Mouse (Mus musculus) embryonic facial prominence, embryonic 14.5 days (tissue): ENCODE measurements around the gene Tmem233. TPM values are rescaled to one million over a fixed set of nuclear protein-coding genes. Genes with fewer than 3 reads are reported as not detected.
A peak's percentile ranks its signal among the peaks of the same experiment; 100 is the strongest.

ENCODE experiments used
- ATAC-seq: fragments of 200-750 bp; cut with Nextera tagmentation; 2 replicates; pipeline ENCODE4 v1.8.0; 2017; ENCODE audit warnings: low read depth, moderate number of reproducible peaks, moderate TSS enrichment
- DNase-seq: peaks from one replicate; pipeline ENCODE4 v3.0.0-alpha.2; 2015; ENCODE audit warnings: low spot score
- H3K27ac ChIP-seq: fragments of 300-500 bp; sonication (generic); replicated peaks from 2 replicates; pipeline ENCODE4 v1.5.1; 2014; ENCODE audit warnings: low read depth, mild to moderate bottlenecking, low read length, moderate library complexity
- H3K27me3 ChIP-seq: fragments of 300-500 bp; sonication (generic); replicated peaks from 2 replicates; pipeline ENCODE4 v1.6.1; 2014; ENCODE audit warnings: low read length; ENCODE audit not compliant: control insufficient read depth, insufficient read depth
- H3K36me3 ChIP-seq: fragments of 300-500 bp; sonication (generic); 2 replicates; pipeline ENCODE4 v1.6.1; 2014; ENCODE audit warnings: low read length, mixed read lengths; ENCODE audit not compliant: control insufficient read depth, insufficient read depth
- H3K4me1 ChIP-seq: fragments of 300-500 bp; sonication (generic); 2 replicates; pipeline ENCODE4 v1.6.1; 2014; ENCODE audit warnings: antibody characterized with exemption, low read length; ENCODE audit not compliant: control insufficient read depth, insufficient read depth
- H3K4me2 ChIP-seq: fragments of 300-500 bp; sonication (generic); 2 replicates; pipeline ENCODE4 v1.6.1; 2014; ENCODE audit warnings: low read depth, mild to moderate bottlenecking, low read length, moderate library complexity, mixed read lengths
- H3K4me3 ChIP-seq: fragments of 300-500 bp; sonication (generic); 2 replicates; pipeline ENCODE4 v1.5.1; 2014; ENCODE audit warnings: low read depth, mild to moderate bottlenecking, low read length
- H3K9ac ChIP-seq: fragments of 300-500 bp; sonication (generic); 2 replicates; pipeline ENCODE4 v1.6.1; 2014; ENCODE audit warnings: low read depth, mild to moderate bottlenecking, low read length, moderate library complexity, mixed read lengths
- H3K9me3 ChIP-seq: fragments of 300-500 bp; sonication (generic); 2 replicates; pipeline ENCODE4 v1.6.1; 2016; ENCODE audit warnings: low read length; ENCODE audit not compliant: control insufficient read depth
- WGBS: fragments of 180-500 bp; shearing (Covaris S2); extraction: QIAGEN DNeasy Blood & Tissue Kit; methylation state at CpG from one replicate; pipeline ENCODE4 v1.1.7; 2014; 5-methylcytosine and 5-hydroxymethylcytosine counted together
- polyA plus RNA-seq: library from polyadenylated mRNA; unstranded; fragments of >200 nt; fragmentation: Nextera tagmentation; extraction: Ambion mirVana; gene quantifications from 2 replicates; pipeline ENCODE4 v1.2.1, GENCODE M21; 2014

Gene Tmem233
- polyA plus RNA-seq, 1 experiment from 2014 or later = 0.26 TPM

DNA sequence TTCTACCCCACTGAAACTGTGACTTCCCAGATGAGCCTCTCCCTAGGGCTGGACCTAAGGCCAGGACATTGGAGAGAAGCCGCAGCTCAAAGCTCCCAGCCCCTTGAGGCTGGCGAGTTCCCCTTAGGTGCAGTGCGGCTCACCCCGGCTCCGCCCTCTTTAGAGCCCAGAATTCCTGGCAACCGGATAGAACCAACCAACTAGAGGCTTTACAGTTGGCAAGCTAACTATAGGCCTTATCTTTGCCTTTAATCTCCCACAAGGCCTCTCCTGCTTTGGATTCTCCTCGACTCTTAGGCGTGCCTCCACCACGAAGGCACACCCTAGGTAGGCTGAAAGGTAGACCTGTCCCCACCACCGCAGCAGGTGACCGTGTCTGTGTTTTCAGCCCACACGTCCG, 75.3 kb downstream of the Tmem233 start:
- DNase-seq = no peak
- Histone ChIP-seq H3K9ac (no peak overlapping the region), H3K4me2 (no peak overlapping the region), H3K4me3 (no peak overlapping the region), H3K27me3 (no peaks in the 10 kb centered on the region), H3K27ac (no peak overlapping the region), H3K9me3 (no peaks in the 10 kb centered on the region), H3K4me1 (no peaks in the 10 kb centered on the region), H3K36me3 (no peaks in the 10 kb centered on the region)
- ATAC-seq = no peak
- 87% methylated on average over 13 of the region's 13 CpGs for WGBS

DNA sequence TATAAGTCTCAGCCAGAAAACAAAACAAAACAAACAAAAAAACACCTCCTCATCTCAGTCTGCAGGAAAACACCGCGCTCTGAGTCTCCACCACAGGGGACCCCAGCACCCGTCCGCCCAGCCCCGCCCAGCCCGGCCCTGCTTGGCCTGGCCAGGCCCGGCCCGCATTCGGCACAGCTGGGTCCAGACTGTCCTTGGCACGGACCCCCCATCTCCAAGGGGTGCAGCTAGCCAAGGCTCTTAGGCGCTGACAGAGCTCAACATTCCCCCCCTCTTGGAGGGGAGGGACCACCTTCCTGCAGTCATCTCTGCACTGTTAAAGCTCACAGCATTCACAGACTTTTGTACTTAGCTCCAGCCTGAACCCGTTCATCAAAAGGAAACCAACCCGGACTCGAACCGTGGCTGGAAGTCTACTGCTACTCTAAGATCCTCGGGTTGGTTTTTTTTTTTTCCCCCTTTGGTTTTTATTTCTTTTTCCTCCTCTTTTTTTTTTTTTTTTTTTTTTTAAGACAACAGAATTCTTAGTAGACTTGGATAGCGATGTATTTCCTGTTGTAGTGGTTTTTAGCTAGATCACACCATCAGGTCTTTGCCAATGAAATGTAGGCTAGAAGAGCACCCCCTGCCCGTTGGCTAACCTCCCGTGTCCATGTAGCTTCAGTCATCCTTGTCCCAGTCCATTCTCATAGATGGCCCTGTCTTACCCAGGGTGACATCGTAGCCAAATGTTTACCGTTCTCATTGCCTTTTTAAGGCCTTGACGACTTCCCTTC, 76.5 kb downstream of the Tmem233 start:
- DNase-seq (no peak), ATAC-seq (no peak)
- H3K36me3 ChIP-seq = no peaks in the 10 kb centered on the region
- no peak overlapping the region for H3K9ac ChIP-seq
- no peak overlapping the region for H3K4me2 ChIP-seq
- H3K9me3 ChIP-seq = no peaks in the 10 kb centered on the region
- H3K4me1 ChIP-seq = no peaks in the 10 kb centered on the region
- no peaks in the 10 kb centered on the region for H3K27me3 ChIP-seq
- no peak overlapping the region for H3K4me3 ChIP-seq
- 68% methylated on average over 20 of the region's 22 CpGs for WGBS
- H3K27ac ChIP-seq = no peak overlapping the region

DNA sequence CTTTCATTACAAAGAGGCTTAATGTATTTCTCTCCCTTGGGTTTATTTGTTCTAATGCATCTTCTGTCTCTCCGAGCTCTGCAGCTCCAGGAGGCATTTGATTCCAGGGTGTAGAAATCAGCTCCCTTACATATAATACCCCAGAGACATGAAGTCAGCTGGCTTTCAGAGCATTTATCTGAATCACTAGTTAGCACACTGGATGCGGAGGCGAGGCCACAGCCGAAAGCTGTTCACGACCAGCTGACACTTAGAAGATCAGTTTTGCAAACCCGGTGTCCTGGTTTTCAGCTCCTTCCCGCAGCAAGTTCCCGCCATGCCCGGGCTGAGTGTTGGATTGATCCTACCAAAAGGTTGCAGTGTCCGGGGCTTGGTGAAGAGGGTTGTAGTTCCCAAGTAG, 78.8 kb downstream of the Tmem233 start:
- Histone ChIP-seq H3K4me1 (no peaks in the 10 kb centered on the region), H3K4me3 (no peak overlapping the region), H3K27ac (no peak overlapping the region), H3K9ac (no peak overlapping the region), H3K9me3 (no peaks in the 10 kb centered on the region), H3K36me3 (no peaks in the 10 kb centered on the region), H3K27me3 (no peaks in the 10 kb centered on the region), H3K4me2 (no peak overlapping the region)
- ATAC-seq = no peak
- DNase-seq = no peak
- 80% methylated on average over 10 of the region's 10 CpGs for WGBS

DNA sequence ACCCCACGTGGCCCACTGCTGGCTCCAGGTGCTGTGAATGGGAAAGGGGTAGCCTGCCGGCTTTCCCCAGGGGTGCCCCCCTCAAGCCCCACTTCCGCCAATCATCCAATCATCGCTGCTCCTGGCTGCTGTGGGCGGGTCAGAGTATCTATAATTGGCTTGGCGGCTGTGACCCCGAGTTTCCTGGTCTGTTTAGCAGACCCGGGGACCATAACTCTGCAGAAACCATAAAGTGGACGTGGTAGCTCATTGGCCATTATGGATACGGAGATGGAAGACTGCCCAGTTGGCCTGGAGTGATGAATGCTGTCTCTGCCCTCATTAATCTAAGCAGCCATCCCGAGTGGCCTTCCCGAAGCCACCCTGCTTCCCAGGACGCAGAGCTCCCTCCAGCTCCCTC, 79.2 kb downstream of the Tmem233 start:
- Histone ChIP-seq H3K9ac (no peak overlapping the region), H3K36me3 (no peaks in the 10 kb centered on the region), H3K9me3 (no peaks in the 10 kb centered on the region), H3K4me3 (no peak overlapping the region), H3K4me2 (no peak overlapping the region), H3K27me3 (no peaks in the 10 kb centered on the region), H3K4me1 (no peaks in the 10 kb centered on the region), H3K27ac (no peak overlapping the region)
- 43% methylated on average over 12 of the region's 13 CpGs for WGBS
- ATAC-seq (no peak), DNase-seq (no peak)

DNA sequence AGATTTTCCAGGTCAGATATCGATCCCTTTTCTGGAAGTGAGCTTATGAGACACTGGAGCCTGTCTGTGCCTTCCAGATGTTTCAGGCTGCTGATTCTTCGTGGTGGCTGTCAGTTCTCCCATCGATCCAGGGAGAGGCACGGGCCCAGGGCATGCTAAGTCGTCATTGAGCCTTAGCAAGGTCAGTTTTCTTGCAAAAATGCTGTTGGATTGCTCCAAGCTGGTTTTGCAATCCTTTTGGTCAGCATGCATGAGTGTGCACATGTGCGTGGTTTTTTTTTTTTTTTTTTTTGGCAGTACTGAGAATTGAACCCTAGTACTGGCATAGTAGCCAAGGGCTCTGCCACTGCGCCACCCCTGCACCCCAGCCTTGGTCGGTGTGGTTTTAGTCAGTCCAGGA, 79.9 kb downstream of the Tmem233 start:
- Histone ChIP-seq H3K36me3 (no peaks in the 10 kb centered on the region), H3K4me3 (no peak overlapping the region), H3K9me3 (no peaks in the 10 kb centered on the region), H3K4me2 (no peak overlapping the region), H3K27me3 (no peaks in the 10 kb centered on the region), H3K27ac (no peak overlapping the region), H3K4me1 (no peaks in the 10 kb centered on the region), H3K9ac (no peak overlapping the region)
- no peak for DNase-seq
- no peak for ATAC-seq
- 78% methylated on average over 8 of the region's 8 CpGs for WGBS

DNA sequence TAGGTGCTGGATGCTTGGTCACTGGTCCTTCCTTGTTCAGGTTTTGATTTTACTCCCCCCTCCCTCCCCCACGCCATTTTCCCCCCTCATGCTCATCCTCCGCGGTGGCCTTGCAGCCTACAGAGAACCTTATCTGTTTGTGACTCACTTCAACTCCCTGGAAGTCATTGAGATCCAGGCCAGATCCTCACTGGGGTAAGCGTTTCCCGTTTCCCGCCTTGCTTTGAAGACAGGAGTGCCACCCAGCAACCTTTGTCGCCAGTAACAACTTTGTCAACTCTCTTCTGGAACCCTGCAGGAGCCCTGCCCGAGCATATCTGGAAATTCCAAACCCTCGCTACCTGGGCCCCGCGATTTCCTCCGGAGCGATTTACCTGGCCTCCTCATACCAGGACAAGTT, 85.7 kb downstream of the Tmem233 start:
- H3K9me3 ChIP-seq = no peaks in the 10 kb centered on the region
- no peak overlapping the region for H3K9ac ChIP-seq
- no peak overlapping the region for H3K27ac ChIP-seq
- ATAC-seq = no peak
- DNase-seq = no peak
- no peaks in the 10 kb centered on the region for H3K4me1 ChIP-seq
- no peak overlapping the region for H3K4me2 ChIP-seq
- WGBS = 78% methylated on average over 13 of the region's 13 CpGs
- no peak overlapping the region for H3K4me3 ChIP-seq
- H3K27me3 ChIP-seq = no peaks in the 10 kb centered on the region
- H3K36me3 ChIP-seq = peaks cover 24% of the 10 kb centered on the region

DNA sequence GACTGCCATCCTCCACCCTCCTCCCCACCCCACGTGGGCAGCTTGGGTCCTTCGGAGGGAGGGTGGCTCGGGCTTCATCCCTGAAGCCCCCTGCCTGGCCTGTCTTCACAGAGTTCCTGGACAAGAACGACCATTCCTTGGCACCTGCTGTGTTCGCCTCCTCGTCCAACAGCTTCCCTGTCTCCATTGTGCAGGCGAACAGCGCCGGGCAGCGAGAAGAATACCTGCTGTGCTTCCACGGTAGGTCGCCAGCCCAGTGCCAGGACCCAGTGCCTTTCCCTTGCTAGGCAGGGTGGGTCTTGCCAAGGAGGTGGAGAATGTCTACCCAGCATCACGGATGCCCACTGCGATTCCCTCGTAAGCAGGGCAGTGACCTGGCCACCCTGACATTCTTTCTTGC, 88.9 kb downstream of the Tmem233 start:
- Histone ChIP-seq H3K4me1 (no peaks in the 10 kb centered on the region), H3K4me2 (no peak overlapping the region), H3K27ac (no peak overlapping the region), H3K9me3 (peaks cover 12% of the 10 kb centered on the region), H3K4me3 (no peak overlapping the region), H3K9ac (no peak overlapping the region), H3K27me3 (no peaks in the 10 kb centered on the region), H3K36me3 (peaks cover 52% of the 10 kb centered on the region)
- no peak for DNase-seq
- no peak for ATAC-seq
- 93% methylated on average over 15 of the region's 15 CpGs for WGBS

DNA sequence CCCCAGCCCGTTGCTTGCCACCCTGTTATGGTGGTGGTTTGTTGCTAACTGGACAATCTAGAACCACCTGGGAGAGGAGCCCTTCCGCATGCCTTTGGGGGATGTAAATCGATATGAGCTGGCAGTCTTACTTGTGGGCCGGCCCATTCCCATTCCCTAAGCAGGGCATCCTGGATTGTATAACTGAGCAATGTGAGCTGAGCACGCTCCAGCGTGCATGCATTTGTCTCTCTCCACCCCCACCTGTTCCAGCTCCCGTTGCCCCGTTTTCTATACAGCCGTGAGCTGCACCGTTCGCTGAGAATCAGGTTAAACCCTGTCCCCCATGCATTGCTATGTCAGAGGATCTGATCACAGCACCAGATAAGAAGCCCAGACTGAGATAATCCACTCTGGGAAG, 91.3 kb downstream of the Tmem233 start:
- Histone ChIP-seq H3K4me3 (no peak overlapping the region), H3K4me1 (no peaks in the 10 kb centered on the region), H3K27me3 (no peaks in the 10 kb centered on the region), H3K36me3 (peaks cover 55% of the 10 kb centered on the region), H3K9ac (no peak overlapping the region), H3K4me2 (no peak overlapping the region), H3K27ac (no peak overlapping the region), H3K9me3 (peaks cover 12% of the 10 kb centered on the region)
- WGBS = 87% methylated on average over 11 of the region's 11 CpGs
- peak; percentile 84; the same call in 1 of the 2 replicates for ATAC-seq
- no peak for DNase-seq
